Mouse (Mus musculus): ENCODE measurements around the gene Cacna1d. TPM values are rescaled to one million over a fixed set of nuclear protein-coding genes. Genes with fewer than 3 reads are reported as not detected.

The Cacna1d gene
- total and polyA plus RNA-seq, 3 experiments, result not detected

DNA sequence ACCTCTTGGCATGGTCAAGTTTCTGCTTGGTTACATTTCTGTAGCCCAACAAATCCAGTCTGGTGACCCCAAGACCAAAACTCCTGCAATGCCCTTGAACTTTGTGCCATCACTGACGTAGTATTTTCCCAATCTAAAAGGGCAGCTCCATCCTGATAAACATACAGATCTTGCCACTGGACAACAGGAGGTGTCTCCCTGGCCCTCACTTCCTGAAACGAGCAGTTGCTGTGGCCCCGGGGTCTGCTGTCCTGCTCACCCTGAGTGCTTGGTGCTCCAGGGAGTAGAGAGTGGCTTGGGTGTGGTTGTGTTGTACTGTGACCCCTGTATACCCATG, 491.8 kb downstream of the Cacna1d start:
- Histone ChIP-seq H3K36me3 (ENCODE audit: control insufficient read depth in 1 of 2, insufficient read depth in 2 of 2, low read length in 2 of 2) (peaks cover 0 to 4% of the 10 kb centered on the region in 2 experiments; a peak in 1 of 4 replicates), H3K9ac (ENCODE audit: control insufficient read depth, low read depth, low read length, poor library complexity, severe bottlenecking) (no peak overlapping the region), H3K4me3 (ENCODE audit: control insufficient read depth in 1 of 2, insufficient read depth in 1 of 2, low read depth in 2 of 2, low read length in 2 of 2) (no peak overlapping the region), H3K9me3 (replicated peaks; ENCODE audit: insufficient read depth, low read length) (no peaks in the 10 kb centered on the region), H3K27ac (ENCODE audit: control insufficient read depth, low read depth, low read length) (no peak overlapping the region), H3K27me3 (ENCODE audit: control insufficient read depth in 1 of 2, insufficient read depth in 2 of 2, low read length in 2 of 2) (no peaks in the 10 kb centered on the region), H3K79me2 (ENCODE audit: control insufficient read depth, insufficient read depth, low read length, poor library complexity) (no peaks in the 10 kb centered on the region), H3K4me1 (ENCODE audit: control insufficient read depth in 1 of 2, insufficient read depth in 2 of 2, low read length in 2 of 2) (peaks cover 2 to 3% of the 10 kb centered on the region in 2 experiments; a peak in 1 of 4 replicates)
- TF ChIP-seq MYB (IDR thresholded peaks at IDR 0.05; ENCODE audit: low read depth, low read length) (no peak), RAD21 (IDR thresholded peaks at IDR 0.05; ENCODE audit: low read depth, low read length) (no peak), ZNF384 (IDR thresholded peaks at IDR 0.05; ENCODE audit: low read depth, low read length) (no peak), CTCF (IDR thresholded peaks at IDR 0.05 in 2 of 3, conservative IDR thresholded peaks at IDR 0.05 in 1 of 3; ENCODE audit: control insufficient read depth in 1 of 3, insufficient read depth in 1 of 3, low read depth in 2 of 3, low read length in 3 of 3, poor library complexity in 1 of 3, severe bottlenecking in 1 of 3) (no peak), JUND (IDR thresholded peaks at IDR 0.05; ENCODE audit: low read depth, low read length) (no peak)
- peak; percentile 16 for DNase-seq (ENCODE audit: low read depth, low spot score)

DNA sequence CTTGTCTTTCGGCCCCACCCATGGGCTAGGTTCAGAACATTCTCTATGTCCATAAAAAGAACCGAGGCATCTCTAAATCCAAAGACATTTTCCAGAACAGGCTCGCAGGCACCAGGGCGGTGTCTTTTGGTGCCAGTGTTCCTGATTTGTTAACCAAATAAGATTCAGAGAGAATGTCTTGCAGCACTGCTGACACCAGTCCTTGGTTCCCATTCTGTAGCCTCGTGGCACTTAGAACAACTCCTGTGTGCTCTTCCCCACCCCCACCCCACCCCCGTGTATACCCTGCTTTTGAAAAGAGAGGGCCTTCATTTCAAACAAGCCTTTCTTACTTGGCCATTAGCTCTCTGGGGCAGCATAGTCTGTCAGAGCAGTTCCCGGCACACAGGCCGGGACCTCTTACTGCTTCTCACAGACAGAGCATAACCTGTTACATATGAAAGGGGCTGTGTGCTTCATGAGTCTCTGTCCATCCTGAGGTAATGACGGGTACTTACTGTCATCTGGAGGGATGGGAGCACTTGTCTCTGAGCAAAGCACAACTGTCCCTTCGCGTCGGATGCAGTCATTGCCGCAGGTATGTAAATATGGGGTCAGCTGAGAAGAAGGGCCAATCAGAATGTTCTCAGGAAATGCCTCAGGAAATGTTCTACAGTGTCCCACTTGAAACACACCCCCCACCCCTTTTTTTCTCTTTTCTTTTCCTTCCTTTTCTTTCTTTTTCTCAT, 492.3 kb downstream of the Cacna1d start:
- Histone ChIP-seq H3K27me3 (ENCODE audit: control insufficient read depth in 1 of 2, insufficient read depth in 2 of 2, low read length in 2 of 2) (no peaks in the 10 kb centered on the region), H3K27ac (ENCODE audit: control insufficient read depth, low read depth, low read length) (no peak overlapping the region), H3K4me3 (ENCODE audit: control insufficient read depth in 1 of 2, insufficient read depth in 1 of 2, low read depth in 2 of 2, low read length in 2 of 2) (no peak overlapping the region), H3K79me2 (ENCODE audit: control insufficient read depth, insufficient read depth, low read length, poor library complexity) (no peaks in the 10 kb centered on the region), H3K36me3 (ENCODE audit: control insufficient read depth in 1 of 2, insufficient read depth in 2 of 2, low read length in 2 of 2) (peaks cover 0 to 4% of the 10 kb centered on the region in 2 experiments; a peak in 1 of 4 replicates), H3K4me1 (ENCODE audit: control insufficient read depth in 1 of 2, insufficient read depth in 2 of 2, low read length in 2 of 2) (peaks cover 2 to 3% of the 10 kb centered on the region in 2 experiments; a peak in 1 of 4 replicates), H3K9ac (ENCODE audit: control insufficient read depth, low read depth, low read length, poor library complexity, severe bottlenecking) (no peak overlapping the region), H3K9me3 (replicated peaks; ENCODE audit: insufficient read depth, low read length) (no peaks in the 10 kb centered on the region)
- TF ChIP-seq NRF1 (IDR thresholded peaks at IDR 0.05; ENCODE audit: insufficient read depth, low read depth, low read length, poor library complexity, severe bottlenecking) (no peak), ZC3H11A (IDR thresholded peaks at IDR 0.05; ENCODE audit: low read depth, low read length) (no peak), HCFC1 (IDR thresholded peaks at IDR 0.05; ENCODE audit: low read depth, low read length) (no peak), POLR2A (IDR thresholded peaks at IDR 0.05; ENCODE audit: control insufficient read depth in 1 of 2, insufficient read depth in 1 of 2, low read depth in 1 of 2, low read length in 2 of 2, poor library complexity in 1 of 2) (no peak), CHD1 (IDR thresholded peaks at IDR 0.05; ENCODE audit: low read depth, low read length) (no peak), MYC (IDR thresholded peaks at IDR 0.05; ENCODE audit: low read depth, low read length) (no peak), ZNF384 (IDR thresholded peaks at IDR 0.05; ENCODE audit: low read depth, low read length) (no peak), CTCF (IDR thresholded peaks at IDR 0.05 in 2 of 3, conservative IDR thresholded peaks at IDR 0.05 in 1 of 3; ENCODE audit: control insufficient read depth in 1 of 3, insufficient read depth in 1 of 3, low read depth in 2 of 3, low read length in 3 of 3, poor library complexity in 1 of 3, severe bottlenecking in 1 of 3) (no peak), MXI1 (IDR thresholded peaks at IDR 0.05; ENCODE audit: low read depth, low read length) (no peak), UBTF (IDR thresholded peaks at IDR 0.05; ENCODE audit: borderline replicate concordance, insufficient read depth, low read depth, low read length) (no peak), EP300 (IDR thresholded peaks at IDR 0.05; ENCODE audit: low read depth in 1 of 2, low read length in 2 of 2) (no peak), SIN3A (IDR thresholded peaks at IDR 0.05; ENCODE audit: low read length) (no peak), ZKSCAN1 (IDR thresholded peaks at IDR 0.05; ENCODE audit: low read depth, low read length) (no peak), TCF12 (IDR thresholded peaks at IDR 0.05; ENCODE audit: low read depth, low read length) (no peak), MAZ (IDR thresholded peaks at IDR 0.05; ENCODE audit: low read depth, low read length) (no peak)
- DNase-seq (ENCODE audit: low read depth, low spot score), result no peak

All from MEL (cell line).